Mouse (Mus musculus) neural tube, embryonic 15.5 days (tissue): ENCODE data around the gene Akp3. TPM values are rescaled to one million over a fixed set of nuclear protein-coding genes. Genes with fewer than 3 reads are reported as not detected.

Experiments
- ATAC-seq: fragments of 200-750 bp; cut with Nextera tagmentation; 2 replicates; pipeline ENCODE4 v1.8.0; 2017; ENCODE audit warnings: mild to moderate bottlenecking, moderate TSS enrichment, moderate library complexity; ENCODE audit not compliant: low FRiP score
- H3K27ac ChIP-seq: fragments of 300-500 bp; sonication (generic); replicated peaks from 2 replicates; pipeline ENCODE4 v1.5.1; 2015; ENCODE audit warnings: mild to moderate bottlenecking, inconsistent platforms
- H3K27me3 ChIP-seq: fragments of 300-500 bp; sonication (generic); replicated peaks from 2 replicates; pipeline ENCODE4 v1.6.1; 2015; ENCODE audit warnings: inconsistent platforms
- H3K36me3 ChIP-seq: fragments of 300-500 bp; sonication (generic); 2 replicates; pipeline ENCODE4 v1.6.1; 2015; ENCODE audit warnings: inconsistent platforms
- H3K4me1 ChIP-seq: fragments of 300-500 bp; sonication (generic); 2 replicates; pipeline ENCODE4 v1.6.1; 2015; ENCODE audit warnings: inconsistent platforms
- H3K4me2 ChIP-seq: fragments of 300-500 bp; sonication (generic); 2 replicates; pipeline ENCODE4 v1.6.1; 2015; ENCODE audit warnings: inconsistent platforms, mild to moderate bottlenecking, moderate library complexity
- H3K4me3 ChIP-seq: fragments of 300-500 bp; sonication (generic); replicated peaks from 2 replicates; pipeline ENCODE4 v1.5.1; 2015; ENCODE audit warnings: mild to moderate bottlenecking, inconsistent platforms
- H3K9ac ChIP-seq: fragments of 300-500 bp; sonication (generic); replicated peaks from 2 replicates; pipeline ENCODE4 v1.6.1; 2015; ENCODE audit warnings: mild to moderate bottlenecking, inconsistent platforms
- H3K9me3 ChIP-seq: fragments of 300-500 bp; sonication (generic); replicated peaks from 2 replicates; pipeline ENCODE4 v1.6.1; 2016; ENCODE audit warnings: inconsistent platforms
- WGBS: fragments of 180-500 bp; shearing (Covaris S2); methylation state at CpG from one replicate; pipeline ENCODE4 v1.1.7; 2015; ENCODE audit warnings: mixed read lengths; 5-methylcytosine and 5-hydroxymethylcytosine counted together
- polyA plus RNA-seq: library from polyadenylated mRNA; unstranded; fragments of >200 nt; fragmentation: Nextera tagmentation; extraction: Ambion mirVana; gene quantifications from 2 replicates; pipeline ENCODE4 v1.2.1, GENCODE M21; 2015

The Akp3 gene
- polyA plus RNA-seq, 1 experiment from 2014 or later, result not detected

- Histone ChIP-seq H3K27me3 (peaks cover 95% of the 10 kb centered on the region), H3K4me3 (peak overlapping the region; percentile 49), H3K36me3 (no peaks in the 10 kb centered on the region), H3K4me2 (peak overlapping the region; percentile 74), H3K27ac (peak overlapping the region; percentile 45), H3K9me3 (no peaks in the 10 kb centered on the region), H3K9ac (peak overlapping the region; percentile 64), H3K4me1 (peaks cover 39% of the 10 kb centered on the region)
- 1% methylated on average over 39 of the region's 56 CpGs for WGBS
- ATAC-seq, result peak; percentile 53
These were observed 30.9 kb downstream of the Akp3 start for GRCm38 (mm10) chr1:87155531-87156198.

GRCm38 (mm10) chr1:87156199-87156587 lies 31.4 kb downstream of the Akp3 start, which contains the start of gene Ecel1:
TSS of gene Ecel1 (minus strand) at chr1:87156521.
- Histone ChIP-seq H3K9me3 (no peaks in the 10 kb centered on the region), H3K4me3 (peak within 1 kb of the TSS; percentile 49), H3K27ac (peak within 1 kb of the TSS; percentile 45), H3K27me3 (peaks cover 93% of the 10 kb centered on the region), H3K9ac (peak within 1 kb of the TSS; percentile 64), H3K36me3 (no peaks in the 10 kb centered on the region), H3K4me2 (peak within 1 kb of the TSS; percentile 74), H3K4me1 (peaks cover 39% of the 10 kb centered on the region)
- WGBS, result 2% methylated on average over 11 of the region's 12 CpGs
- ATAC-seq, result no peak; the same call in 1 of the 2 replicates

- 91% methylated on average over 3 of the region's 3 CpGs for WGBS
- no peak for ATAC-seq
These were observed 34.6 kb downstream of the Akp3 start for GRCm38 (mm10) chr1:87159396-87159795.

GRCm38 (mm10) chr1:87164164-87164795 lies 39.5 kb downstream of the Akp3 start:
- peak; percentile 52; the same call in 1 of the 2 replicates for ATAC-seq
- Histone ChIP-seq H3K4me1 (peaks cover 22% of the 10 kb centered on the region), H3K27me3 (peaks cover 22% of the 10 kb centered on the region), H3K9ac (no peak overlapping the region), H3K27ac (no peak overlapping the region), H3K36me3 (no peaks in the 10 kb centered on the region), H3K4me2 (no peak overlapping the region), H3K9me3 (no peaks in the 10 kb centered on the region), H3K4me3 (no peak overlapping the region)
- 29% methylated on average over 11 of the region's 11 CpGs for WGBS

More at GRCm38 (mm10) chr1:87159396-87159795, 34.6 kb downstream of the Akp3 start:
- H3K36me3 ChIP-seq, result no peaks in the 10 kb centered on the region
- peaks cover 29% of the 10 kb centered on the region for H3K4me1 ChIP-seq
- no peak overlapping the region for H3K4me2 ChIP-seq
- H3K9me3 ChIP-seq, result no peaks in the 10 kb centered on the region
- H3K4me3 ChIP-seq, result no peak overlapping the region
- H3K9ac ChIP-seq, result no peak overlapping the region
- no peak overlapping the region for H3K27ac ChIP-seq
- H3K27me3 ChIP-seq, result peaks cover 67% of the 10 kb centered on the region

- no peak overlapping the region for H3K4me2 ChIP-seq
- H3K4me3 ChIP-seq, result no peak overlapping the region
- H3K9me3 ChIP-seq, result no peaks in the 10 kb centered on the region
- no peak; the same call in 1 of the 2 replicates for ATAC-seq
- H3K36me3 ChIP-seq, result no peaks in the 10 kb centered on the region
- no peak overlapping the region for H3K27ac ChIP-seq
- peaks cover 20% of the 10 kb centered on the region for H3K27me3 ChIP-seq
- WGBS, result 29% methylated on average over 9 of the region's 9 CpGs
- no peak overlapping the region for H3K9ac ChIP-seq
- peaks cover 27% of the 10 kb centered on the region for H3K4me1 ChIP-seq
These were observed 40.0 kb downstream of the Akp3 start for GRCm38 (mm10) chr1:87164796-87165184.

GRCm38 (mm10) chr1:87170458-87170857 lies 45.7 kb downstream of the Akp3 start:
- Histone ChIP-seq H3K27me3 (peaks cover 16% of the 10 kb centered on the region), H3K36me3 (no peaks in the 10 kb centered on the region), H3K4me2 (peak overlapping the region; percentile 1; the same call in 1 of the 2 replicates), H3K9me3 (no peaks in the 10 kb centered on the region), H3K27ac (peak overlapping the region; percentile 60), H3K4me3 (no peak overlapping the region), H3K9ac (no peak overlapping the region), H3K4me1 (peaks cover 44% of the 10 kb centered on the region)
- peak; percentile 33 for ATAC-seq
- WGBS, result 7% methylated on average over 19 of the region's 19 CpGs

- no peaks in the 10 kb centered on the region for H3K9me3 ChIP-seq
- 86% methylated on average over 1 of the region's 1 CpGs for WGBS
- H3K4me1 ChIP-seq, result peaks cover 53% of the 10 kb centered on the region
These were observed 46.5 kb downstream of the Akp3 start for GRCm38 (mm10) chr1:87171312-87171711.

GRCm38 (mm10) chr1:87172316-87172715 lies 47.5 kb downstream of the Akp3 start:
- Histone ChIP-seq H3K36me3 (no peaks in the 10 kb centered on the region), H3K27me3 (peaks cover 13% of the 10 kb centered on the region), H3K9ac (no peak overlapping the region), H3K4me3 (no peak overlapping the region), H3K4me1 (peaks cover 57% of the 10 kb centered on the region), H3K4me2 (no peak overlapping the region), H3K27ac (no peak overlapping the region), H3K9me3 (no peaks in the 10 kb centered on the region)
- no peak for ATAC-seq
- WGBS, result 32% methylated on average over 9 of the region's 9 CpGs

More at GRCm38 (mm10) chr1:87171312-87171711, 46.5 kb downstream of the Akp3 start:
- ATAC-seq, result no peak
- H3K27me3 ChIP-seq, result peaks cover 13% of the 10 kb centered on the region
- H3K4me2 ChIP-seq, result no peak overlapping the region
- H3K9ac ChIP-seq, result no peak overlapping the region
- H3K36me3 ChIP-seq, result no peaks in the 10 kb centered on the region
- H3K4me3 ChIP-seq, result no peak overlapping the region
- no peak overlapping the region for H3K27ac ChIP-seq

- H3K4me3 ChIP-seq, result no peak overlapping the region
- no peak overlapping the region for H3K27ac ChIP-seq
- no peaks in the 10 kb centered on the region for H3K36me3 ChIP-seq
- no peak overlapping the region for H3K4me2 ChIP-seq
- no peak overlapping the region for H3K9ac ChIP-seq
- ATAC-seq, result no peak
- peaks cover 13% of the 10 kb centered on the region for H3K27me3 ChIP-seq
- H3K4me1 ChIP-seq, result peaks cover 50% of the 10 kb centered on the region
- 22% methylated on average over 28 of the region's 28 CpGs for WGBS
- H3K9me3 ChIP-seq, result no peaks in the 10 kb centered on the region
These were observed 49.5 kb downstream of the Akp3 start for GRCm38 (mm10) chr1:87174006-87174955.

- Histone ChIP-seq H3K4me2 (peak overlapping the region; percentile 31), H3K27me3 (peaks cover 14% of the 10 kb centered on the region), H3K27ac (no peak overlapping the region), H3K9me3 (no peaks in the 10 kb centered on the region), H3K36me3 (no peaks in the 10 kb centered on the region), H3K9ac (no peak overlapping the region), H3K4me1 (peaks cover 34% of the 10 kb centered on the region), H3K4me3 (no peak overlapping the region)
- ATAC-seq, result peak; percentile 76
- 4% methylated on average over 11 of the region's 11 CpGs for WGBS
These were observed 51.1 kb downstream of the Akp3 start for GRCm38 (mm10) chr1:87175852-87176292.
